Mouse (Mus musculus): ENCODE data around the gene Hist1h2an. TPM values are rescaled to one million over a fixed set of nuclear protein-coding genes. Genes with fewer than 3 reads are reported as not detected.
A peak's percentile ranks its signal among the peaks of the same experiment; 100 is the strongest.
"Not testable (repeated sequence)": the region's sequence is repeated elsewhere in the genome, so short reads cannot be mapped to it uniquely, and the experiment has no call there.

The Hist1h2an gene
- polyA plus RNA-seq, 1 experiment from 2014 or later = 2.6 TPM

DNA sequence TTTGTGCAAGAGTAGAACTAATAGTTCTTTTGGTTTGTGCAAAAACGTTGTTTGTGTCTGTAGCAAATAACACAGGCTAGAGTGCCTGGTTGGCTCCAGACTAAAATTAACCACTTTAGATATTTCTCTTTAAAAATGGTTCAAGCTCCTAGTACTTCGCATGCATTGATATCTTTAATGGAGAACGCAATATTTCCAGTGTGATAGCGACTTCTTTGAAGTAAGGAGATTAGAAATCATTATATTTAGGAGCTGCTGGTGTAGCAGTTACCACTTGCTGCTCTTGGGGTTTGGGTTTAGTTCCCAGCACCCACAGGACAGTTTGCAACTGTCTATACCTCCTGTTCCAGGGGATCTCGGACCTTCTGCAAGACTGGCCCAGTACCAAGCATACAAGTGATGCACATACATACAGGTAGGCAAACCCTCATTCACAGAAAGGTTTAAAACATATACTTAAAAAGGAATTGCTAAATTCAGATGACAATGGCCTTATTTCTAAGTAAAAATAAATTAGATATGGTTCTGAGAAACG, 5.9 kb downstream of the Hist1h2an start:
- Histone ChIP-seq H3K9me3 (no peaks in the 10 kb centered on the region), H3K27ac (replicated peaks) (peak overlapping the region; percentile 89), H3K4me1 (peaks cover 51% of the 10 kb centered on the region), H3K4me2 (replicated peaks) (peak overlapping the region; percentile 84), H3K9ac (replicated peaks) (no peak overlapping the region), H3K27me3 (no peaks in the 10 kb centered on the region), H3K4me3 (peak overlapping the region; percentile 50; the same call in 1 of the 2 replicates), H3K36me3 (no peaks in the 10 kb centered on the region)
- ATAC-seq (replicated peaks) = no peak
- WGBS = 39% methylated on average over 6 of the region's 6 CpGs

GRCm38 (mm10) chr13:21779767-21780731, 7.0 kb downstream of the Hist1h2an start, which contains the start of gene Hist1h1b:
Gene Hist1h1b (minus strand): TSS chr13:21780625.
- Histone ChIP-seq H3K9ac (replicated peaks) (peak within 1 kb of the TSS; percentile 60), H3K36me3 (no peaks in the 10 kb centered on the region), H3K4me2 (replicated peaks) (peak within 1 kb of the TSS; percentile 84), H3K27me3 (no peaks in the 10 kb centered on the region), H3K9me3 (no peaks in the 10 kb centered on the region), H3K27ac (replicated peaks) (peak within 1 kb of the TSS; percentile 89), H3K4me3 (peak within 1 kb of the TSS; percentile 50), H3K4me1 (peaks cover 44% of the 10 kb centered on the region)
- peak; percentile 6 for ATAC-seq (replicated peaks)
- under 1% methylated on average over 44 of the region's 44 CpGs for WGBS

GRCm38 (mm10) chr13:21778814-21779766, 7.9 kb downstream of the Hist1h2an start:
- ATAC-seq (replicated peaks) = peak; percentile 95
- peaks cover 39% of the 10 kb centered on the region for H3K4me1 ChIP-seq

DNA sequence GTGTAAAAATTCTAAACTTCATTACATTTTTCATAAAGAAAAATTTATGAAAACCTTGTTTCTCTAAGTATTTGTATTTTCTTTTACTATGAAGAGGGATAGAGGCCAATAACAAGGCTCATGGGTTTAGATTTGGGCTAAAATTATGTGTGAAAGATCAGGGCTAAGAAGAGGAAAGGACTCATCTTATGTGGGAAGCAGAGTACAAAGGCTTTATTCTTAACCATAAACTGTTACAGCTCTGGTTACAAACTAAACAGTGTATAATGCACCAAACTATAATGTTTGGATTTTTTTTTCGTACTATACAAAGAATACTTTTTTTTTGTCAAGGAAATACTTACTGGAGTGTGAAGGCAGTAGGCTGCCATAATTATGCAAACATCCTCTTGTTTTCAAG, 31.3 kb downstream of the Hist1h2an start:
- Histone ChIP-seq H3K27me3 (no peaks in the 10 kb centered on the region), H3K4me3 (no peak overlapping the region), H3K27ac (replicated peaks) (no peak overlapping the region), H3K9ac (replicated peaks) (no peak overlapping the region), H3K4me1 (peaks cover 28% of the 10 kb centered on the region), H3K36me3 (no peaks in the 10 kb centered on the region), H3K9me3 (no peaks in the 10 kb centered on the region), H3K4me2 (replicated peaks) (no peak overlapping the region)
- ATAC-seq (replicated peaks) = no peak
- 47% methylated on average over 1 of the region's 1 CpGs for WGBS

More at GRCm38 (mm10) chr13:21778814-21779766, 7.9 kb downstream of the Hist1h2an start:
- Histone ChIP-seq H3K9ac (replicated peaks) (peak overlapping the region; percentile 60), H3K4me3 (peak overlapping the region; percentile 50), H3K36me3 (no peaks in the 10 kb centered on the region), H3K4me2 (replicated peaks) (peak overlapping the region; percentile 84), H3K9me3 (no peaks in the 10 kb centered on the region), H3K27ac (replicated peaks) (peak overlapping the region; percentile 89), H3K27me3 (no peaks in the 10 kb centered on the region)
- WGBS = 3% methylated on average over 33 of the region's 33 CpGs

DNA sequence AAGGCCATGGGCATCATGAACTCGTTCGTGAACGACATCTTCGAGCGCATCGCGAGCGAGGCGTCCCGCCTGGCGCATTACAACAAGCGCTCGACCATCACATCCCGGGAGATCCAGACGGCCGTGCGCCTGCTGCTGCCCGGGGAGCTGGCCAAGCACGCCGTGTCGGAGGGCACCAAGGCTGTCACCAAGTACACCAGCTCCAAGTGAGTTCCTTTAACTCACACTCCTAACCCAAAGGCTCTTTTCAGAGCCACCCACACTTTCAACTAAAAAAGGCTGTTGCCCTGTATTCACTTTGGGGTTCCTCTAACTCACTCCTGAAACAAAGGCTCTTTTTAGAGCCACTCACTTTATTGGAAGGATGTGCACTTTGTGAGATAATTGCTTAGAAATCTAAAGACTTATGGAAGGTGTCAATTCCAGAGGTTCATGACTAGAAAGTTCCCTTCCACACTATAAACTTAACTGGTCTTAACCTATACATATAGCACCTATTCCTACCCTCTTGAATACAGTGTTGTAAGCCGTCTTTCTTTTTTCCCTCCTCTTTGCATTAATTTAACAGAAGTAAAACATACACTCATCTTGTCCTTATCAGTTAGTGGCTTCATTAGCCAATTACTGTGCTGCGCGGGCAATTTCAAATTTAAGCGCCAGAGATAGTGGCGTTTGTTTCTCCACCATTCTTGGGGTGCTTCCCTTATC, 32.6 kb downstream of the Hist1h2an start:
- peak overlapping the region; percentile 46 for H3K9ac ChIP-seq (replicated peaks)
- ATAC-seq (replicated peaks) = peak; percentile 4; the same call in 1 of the 2 replicates
- peak overlapping the region; percentile 82 for H3K4me2 ChIP-seq (replicated peaks)
- not testable (repeated sequence) for H3K36me3 ChIP-seq, H3K27me3 ChIP-seq, H3K9me3 ChIP-seq
- peak overlapping the region; percentile 96 for H3K27ac ChIP-seq (replicated peaks)
- peaks cover 32% of the 10 kb centered on the region for H3K4me1 ChIP-seq
- 0% methylated on average over 12 of the region's 26 CpGs for WGBS
- H3K4me3 ChIP-seq = peak overlapping the region; percentile 47

- H3K27me3 ChIP-seq, H3K36me3 ChIP-seq, H3K9me3 ChIP-seq: not testable (repeated sequence)
- peak; percentile 96 for ATAC-seq (replicated peaks)
- Histone ChIP-seq H3K4me2 (replicated peaks) (peak within 1 kb of the TSS; percentile 82), H3K4me3 (peak within 1 kb of the TSS; percentile 47), H3K27ac (replicated peaks) (peak within 1 kb of the TSS; percentile 96), H3K4me1 (peaks cover 39% of the 10 kb centered on the region), H3K9ac (replicated peaks) (peak within 1 kb of the TSS; percentile 59)
- WGBS = 1% methylated on average over 49 of the region's 50 CpGs
These were observed 33.3 kb downstream of the Hist1h2an start, which contains the start of the genes Hist1h2ak and Hist1h2bn for GRCm38 (mm10) chr13:21753524-21754285. Gene Hist1h2ak (minus strand): TSS chr13:21753827. Gene Hist1h2bn (plus strand): TSS chr13:21754123.

GRCm38 (mm10) chr13:21753051-21753523, 33.9 kb downstream of the Hist1h2an start:
- no peaks in the 10 kb centered on the region for H3K27me3 ChIP-seq
- peaks cover 44% of the 10 kb centered on the region for H3K4me1 ChIP-seq
- no peaks in the 10 kb centered on the region for H3K9me3 ChIP-seq
- ATAC-seq (replicated peaks) = no peak
- peak overlapping the region; percentile 47 for H3K4me3 ChIP-seq
- no peaks in the 10 kb centered on the region for H3K36me3 ChIP-seq
- H3K9ac ChIP-seq (replicated peaks) = peak overlapping the region; percentile 59
- H3K4me2 ChIP-seq (replicated peaks) = peak overlapping the region; percentile 82
- 2% methylated on average over 10 of the region's 10 CpGs for WGBS
- peak overlapping the region; percentile 96 for H3K27ac ChIP-seq (replicated peaks)

DNA sequence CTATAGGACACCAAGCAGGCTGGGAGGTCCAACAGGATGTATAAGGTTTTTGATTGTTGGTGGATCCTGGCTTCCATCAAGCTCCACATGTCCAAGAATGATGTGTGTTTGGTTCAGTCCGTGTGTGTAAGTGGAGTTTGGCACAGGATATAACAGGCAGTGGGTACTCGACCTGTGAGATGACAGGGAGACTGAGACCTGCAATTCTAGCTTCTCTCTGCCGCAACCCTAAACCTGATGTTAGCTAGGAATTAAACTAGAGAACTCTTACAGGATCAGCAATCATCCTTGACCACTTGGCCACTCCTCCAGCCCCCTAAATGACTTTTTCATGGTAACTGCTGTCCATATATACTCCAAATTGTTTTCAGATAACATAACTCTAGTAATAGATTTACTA, 34.7 kb downstream of the Hist1h2an start:
- no peak overlapping the region for H3K9ac ChIP-seq (replicated peaks)
- H3K4me3 ChIP-seq = peak overlapping the region; percentile 47; the same call in 1 of the 2 replicates
- H3K4me2 ChIP-seq (replicated peaks) = peak overlapping the region; percentile 82; the same call in 1 of the 2 replicates

GRCm38 (mm10) chr13:21751827-21752226, 35.2 kb downstream of the Hist1h2an start:
- H3K9me3 ChIP-seq = no peaks in the 10 kb centered on the region
- no peaks in the 10 kb centered on the region for H3K36me3 ChIP-seq
- no peak overlapping the region for H3K9ac ChIP-seq (replicated peaks)
- H3K4me2 ChIP-seq (replicated peaks) = no peak overlapping the region
- peaks cover 52% of the 10 kb centered on the region for H3K4me1 ChIP-seq
- no peak overlapping the region for H3K4me3 ChIP-seq
- ATAC-seq (replicated peaks) = no peak
- WGBS = 70% methylated on average over 3 of the region's 3 CpGs
- peak overlapping the region; percentile 96 for H3K27ac ChIP-seq (replicated peaks)
- H3K27me3 ChIP-seq = no peaks in the 10 kb centered on the region

More for the DNA sequence above, 34.7 kb downstream of the Hist1h2an start:
- no peak for ATAC-seq (replicated peaks)
- Histone ChIP-seq H3K36me3 (no peaks in the 10 kb centered on the region), H3K4me1 (peaks cover 48% of the 10 kb centered on the region), H3K27ac (replicated peaks) (peak overlapping the region; percentile 96), H3K27me3 (no peaks in the 10 kb centered on the region), H3K9me3 (no peaks in the 10 kb centered on the region)
- WGBS = 51% methylated on average over 3 of the region's 3 CpGs

GRCm38 (mm10) chr13:21751417-21751816, 35.6 kb downstream of the Hist1h2an start:
- Histone ChIP-seq H3K9ac (replicated peaks) (no peak overlapping the region), H3K27ac (replicated peaks) (peak overlapping the region; percentile 96; the same call in 1 of the 2 replicates), H3K9me3 (no peaks in the 10 kb centered on the region), H3K4me3 (no peak overlapping the region), H3K27me3 (no peaks in the 10 kb centered on the region), H3K4me1 (peaks cover 49% of the 10 kb centered on the region), H3K36me3 (no peaks in the 10 kb centered on the region), H3K4me2 (replicated peaks) (no peak overlapping the region)
- ATAC-seq (replicated peaks) = no peak
